Mouse (Mus musculus) bone marrow macrophage, adult 2 months (primary cell): Measurements from ENCODE around the gene Tekt2. TPM values are rescaled to one million over a fixed set of nuclear protein-coding genes. Genes with fewer than 3 reads are reported as not detected.

Source experiments
- H3K27ac ChIP-seq: 2 replicates; pipeline ENCODE4 v1.5.1; 2012; ENCODE audit warnings: low read depth, low read length; ENCODE audit not compliant: insufficient read depth
- H3K4me1 ChIP-seq: 2 replicates; pipeline ENCODE4 v1.6.1; 2012; ENCODE audit warnings: low read length; ENCODE audit not compliant: control insufficient read depth, insufficient read depth
- H3K4me3 ChIP-seq: 2 replicates; pipeline ENCODE4 v1.5.1; 2012; ENCODE audit warnings: mild to moderate bottlenecking, low read length, moderate library complexity; ENCODE audit not compliant: insufficient read depth
- CTCF ChIP-seq: IDR thresholded peaks from 2 replicates; pipeline ENCODE4 v1.5.1; 2012; ENCODE audit warnings: low read depth, mild to moderate bottlenecking, low read length, moderate library complexity
- POLR2A ChIP-seq: IDR thresholded peaks from 2 replicates; pipeline ENCODE4 v1.6.1; 2012; ENCODE audit warnings: mild to moderate bottlenecking, low read depth, low read length, borderline replicate concordance
- polyA plus RNA-seq: library from polyadenylated mRNA; stranded (reverse); fragments of >200 nt; gene quantifications from 2 replicates; pipeline ENCODE4 v1.2.4, GENCODE M21; 2012; ENCODE audit not compliant: missing spikeins, insufficient read depth, insufficient read length

Gene Tekt2
- polyA plus RNA-seq, 1 experiment: 0.86 TPM

- H3K27ac ChIP-seq: no peak overlapping the region
- H3K4me3 ChIP-seq: no peak overlapping the region
- no peaks in the 10 kb centered on the region for H3K4me1 ChIP-seq
- no peak for TF ChIP-seq POLR2A
- TF ChIP-seq CTCF: no peak
These were observed 50.4 kb downstream of the Tekt2 start for GRCm38 (mm10) chr4:126275081-126275480.

- TF ChIP-seq CTCF (no peak), POLR2A (no peak)
- no peak overlapping the region for H3K4me3 ChIP-seq
- H3K4me1 ChIP-seq: no peaks in the 10 kb centered on the region
- no peak overlapping the region for H3K27ac ChIP-seq
These were observed 51.7 kb downstream of the Tekt2 start for GRCm38 (mm10) chr4:126273753-126274152.

Other genes starting within 250 kb of the Tekt2 start
- 37.9 and 38.6 TPM in 2 replicates for gene Lsm10, start 229.1 kb downstream of the Tekt2 start, polyA plus RNA-seq
- 25.5 and 26.5 TPM in 2 replicates for gene Stk40, start 221.7 kb downstream of the Tekt2 start, polyA plus RNA-seq
- gene Eva1b, start 177.9 kb downstream of the Tekt2 start, polyA plus RNA-seq: 20.7 and 23.1 TPM in 2 replicates
- gene Sh3d21, start 162.2 kb downstream of the Tekt2 start, polyA plus RNA-seq: 1.3 and 2.0 TPM in 2 replicates
- 230 and 236 TPM in 2 replicates for gene Thrap3, start 122.9 kb downstream of the Tekt2 start, polyA plus RNA-seq
- gene Map7d1, start 69.3 kb downstream of the Tekt2 start, polyA plus RNA-seq: 131 and 139 TPM in 2 replicates
- 69.6 and 79.6 TPM in 2 replicates for gene Trappc3, start 63.4 kb downstream of the Tekt2 start, polyA plus RNA-seq
- not detected in 2 replicates for gene Col8a2, start 38.9 kb downstream of the Tekt2 start, polyA plus RNA-seq
- gene Adprhl2, start 4.0 kb downstream of the Tekt2 start, polyA plus RNA-seq: 16.1 and 16.9 TPM in 2 replicates
- 21.9 and 24.4 TPM in 2 replicates for gene Ago3, start 103.9 kb upstream of the Tekt2 start, polyA plus RNA-seq
- 27.3 and 29.1 TPM in 2 replicates for gene Ago1, start 142.9 kb upstream of the Tekt2 start, polyA plus RNA-seq
- 22.8 and 23.2 TPM in 2 replicates for gene Ago4, start 207.8 kb upstream of the Tekt2 start, polyA plus RNA-seq
- 11.7 and 13.2 TPM in 2 replicates for gene Clspn, start 231.2 kb upstream of the Tekt2 start, polyA plus RNA-seq